Mouse (Mus musculus): ENCODE results near the gene Phc2. TPM values are rescaled to one million over a fixed set of nuclear protein-coding genes. Genes with fewer than 3 reads are reported as not detected.
"Not testable (repeated sequence)": the region's sequence is repeated elsewhere in the genome, so short reads cannot be mapped to it uniquely, and the experiment has no call there.

Phc2 gene
- polyA plus RNA-seq, 1 experiment: 100 TPM

- Histone ChIP-seq H3K4me2 (ENCODE audit: low read depth) (peak within 1 kb of the TSS; percentile 97), H3ac (ENCODE audit: control insufficient read depth, insufficient read length) (peak within 1 kb of the TSS; percentile 2), H3K79me2 (ENCODE audit: control insufficient read depth, insufficient read depth) (no peaks in the 10 kb centered on the region), H3K4me3 (peak within 1 kb of the TSS; percentile 56), H3K36me3 (ENCODE audit: control insufficient read depth, insufficient read depth) (no peaks in the 10 kb centered on the region), H3K27me3 (ENCODE audit: control insufficient read depth, insufficient read depth, insufficient read length) (no peaks in the 10 kb centered on the region)
- TF ChIP-seq POLR2AphosphoS2 (IDR thresholded peaks at IDR 0.05; ENCODE audit: insufficient read length, low read depth) (peak; percentile 41), MYOG (IDR thresholded peaks at IDR 0.05; ENCODE audit: control insufficient read depth in 1 of 3, insufficient read depth in 1 of 3, insufficient read length in 2 of 3, low read depth in 2 of 3) (no peak), MAX (IDR thresholded peaks at IDR 0.05; ENCODE audit: low read depth) (no peak), TCF3 (IDR thresholded peaks at IDR 0.05; ENCODE audit: insufficient read length, low read depth) (no peak), TCF12 (IDR thresholded peaks at IDR 0.05; ENCODE audit: insufficient read depth, poor library complexity, severe bottlenecking) (no peak), MYOD1 (IDR thresholded peaks at IDR 0.05; ENCODE audit: control insufficient read depth in 1 of 3, insufficient read length in 2 of 3, low read depth in 2 of 3) (no peak), SRF (IDR thresholded peaks at IDR 0.05; ENCODE audit: control insufficient read depth, insufficient read length, low read depth) (no peak), POLR2A (IDR thresholded peaks at IDR 0.05; ENCODE audit: insufficient read length, low read depth) (peak; percentile 71), REST (IDR thresholded peaks at IDR 0.05; ENCODE audit: insufficient read depth, insufficient read length) (no peak), USF1 (IDR thresholded peaks at IDR 0.05; ENCODE audit: low read depth) (no peak)
Observed at GRCm38 (mm10) chr4:128609925-128610402, 44.5 kb upstream of the Phc2 start, which contains the start of gene Zscan20. Zscan20 (minus strand) TSS chr4:128610098.

DNA sequence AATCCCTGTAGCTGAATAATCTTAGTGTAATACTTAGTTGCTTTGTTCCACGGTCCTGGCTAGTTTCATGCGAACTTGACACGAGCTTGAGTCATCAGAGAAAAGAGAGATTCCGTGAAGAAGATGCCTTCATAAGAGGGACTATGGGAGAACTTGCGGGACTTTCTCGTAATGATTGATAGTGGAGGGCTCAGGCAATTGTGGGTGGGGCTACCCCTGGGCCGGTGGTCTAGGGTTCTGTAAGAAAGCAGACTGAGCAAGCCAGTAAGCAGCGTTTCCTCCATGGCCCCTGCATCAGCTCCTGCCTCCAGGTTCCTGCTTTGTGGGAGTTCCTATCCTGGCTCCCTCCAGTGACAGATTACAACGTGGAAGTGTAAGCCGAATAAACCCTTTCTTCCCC lies 43.8 kb upstream of the Phc2 start:
- Histone ChIP-seq H3K79me2 (ENCODE audit: control insufficient read depth, insufficient read depth) (no peaks in the 10 kb centered on the region), H3ac (ENCODE audit: control insufficient read depth, insufficient read length) (no peak overlapping the region), H3K27me3 (ENCODE audit: control insufficient read depth, insufficient read depth, insufficient read length) (no peaks in the 10 kb centered on the region), H3K4me2 (ENCODE audit: low read depth) (peak overlapping the region; percentile 97), H3K4me3 (peak overlapping the region; percentile 56), H3K36me3 (ENCODE audit: control insufficient read depth, insufficient read depth) (no peaks in the 10 kb centered on the region)
- TF ChIP-seq USF1 (IDR thresholded peaks at IDR 0.05; ENCODE audit: low read depth) (no peak), POLR2A (IDR thresholded peaks at IDR 0.05; ENCODE audit: insufficient read length, low read depth) (no peak), POLR2AphosphoS2 (IDR thresholded peaks at IDR 0.05; ENCODE audit: insufficient read length, low read depth) (no peak), MYOD1 (IDR thresholded peaks at IDR 0.05; ENCODE audit: control insufficient read depth in 1 of 3, insufficient read length in 2 of 3, low read depth in 2 of 3) (no peak), MAX (IDR thresholded peaks at IDR 0.05; ENCODE audit: low read depth) (no peak), TCF3 (IDR thresholded peaks at IDR 0.05; ENCODE audit: insufficient read length, low read depth) (no peak), MYOG (IDR thresholded peaks at IDR 0.05; ENCODE audit: control insufficient read depth in 1 of 3, insufficient read depth in 1 of 3, insufficient read length in 2 of 3, low read depth in 2 of 3) (no peak), E2F4 (IDR thresholded peaks at IDR 0.05; ENCODE audit: insufficient read depth) (no peak), SRF (IDR thresholded peaks at IDR 0.05; ENCODE audit: control insufficient read depth, insufficient read length, low read depth) (no peak), REST (IDR thresholded peaks at IDR 0.05; ENCODE audit: insufficient read depth, insufficient read length) (no peak), TCF12 (IDR thresholded peaks at IDR 0.05; ENCODE audit: insufficient read depth, poor library complexity, severe bottlenecking) (no peak), CEBPB (IDR thresholded peaks at IDR 0.05; ENCODE audit: insufficient read depth, poor library complexity, severe bottlenecking) (no peak)

DNA sequence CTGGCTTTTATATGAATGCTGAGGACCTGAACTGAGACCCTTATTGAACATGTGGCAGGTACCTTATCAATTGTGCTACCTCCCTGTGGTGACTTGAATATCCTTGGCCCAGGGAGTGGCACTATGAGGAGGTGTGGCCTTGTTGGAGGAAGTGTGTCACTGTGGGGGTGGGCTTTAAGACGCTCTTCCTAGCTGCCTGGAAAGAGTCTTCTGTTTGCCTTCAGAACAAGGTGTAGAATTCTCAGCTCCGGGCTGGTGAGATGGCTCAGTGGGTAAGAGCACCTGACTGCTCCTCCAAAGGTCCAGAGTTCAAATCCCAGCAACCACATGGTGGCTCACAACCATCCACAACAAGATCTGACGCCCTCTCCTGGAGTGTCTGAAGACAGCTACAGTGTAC lies 42.8 kb upstream of the Phc2 start:
- H3ac ChIP-seq (ENCODE audit: control insufficient read depth, insufficient read length); H3K4me3 ChIP-seq; H3K79me2 ChIP-seq (ENCODE audit: control insufficient read depth, insufficient read depth); H3K36me3 ChIP-seq (ENCODE audit: control insufficient read depth, insufficient read depth); H3K27me3 ChIP-seq (ENCODE audit: control insufficient read depth, insufficient read depth, insufficient read length); H3K4me2 ChIP-seq (ENCODE audit: low read depth): not testable (repeated sequence)

DNA sequence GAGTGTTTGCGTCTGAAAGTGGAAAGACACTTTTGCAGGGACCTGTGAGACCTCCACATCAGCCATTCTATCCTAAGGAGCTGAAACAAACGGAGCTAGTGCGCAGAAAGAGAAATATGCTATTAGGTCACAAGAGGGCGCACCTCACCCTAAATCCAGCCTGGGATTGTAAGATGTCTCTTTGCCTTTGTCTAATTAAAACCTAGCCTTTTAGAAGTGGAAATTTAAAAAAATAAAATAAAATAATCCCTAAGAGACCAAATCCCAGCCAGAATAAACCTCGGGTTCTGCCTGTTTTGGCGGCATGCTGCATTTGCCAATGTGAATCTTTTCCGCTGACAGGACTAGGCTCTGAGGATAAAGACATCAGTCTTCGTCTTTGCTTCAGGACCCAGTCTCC lies 41.2 kb upstream of the Phc2 start:
- no peaks in the 10 kb centered on the region for H3K27me3 ChIP-seq (ENCODE audit: control insufficient read depth, insufficient read depth, insufficient read length)
- no peak overlapping the region for H3ac ChIP-seq (ENCODE audit: control insufficient read depth, insufficient read length)
- H3K4me3 ChIP-seq: no peak overlapping the region
- H3K4me2 ChIP-seq (ENCODE audit: low read depth): no peak overlapping the region
- no peaks in the 10 kb centered on the region for H3K36me3 ChIP-seq (ENCODE audit: control insufficient read depth, insufficient read depth)
- no peak for TF ChIP-seq E2F4 (IDR thresholded peaks at IDR 0.05; ENCODE audit: insufficient read depth)
- no peak for TF ChIP-seq USF1 (IDR thresholded peaks at IDR 0.05; ENCODE audit: low read depth)
- no peak for TF ChIP-seq TCF3 (IDR thresholded peaks at IDR 0.05; ENCODE audit: insufficient read length, low read depth)
- no peak for TF ChIP-seq SRF (IDR thresholded peaks at IDR 0.05; ENCODE audit: control insufficient read depth, insufficient read length, low read depth)
- no peak for TF ChIP-seq POLR2AphosphoS2 (IDR thresholded peaks at IDR 0.05; ENCODE audit: insufficient read length, low read depth)
- TF ChIP-seq POLR2A (IDR thresholded peaks at IDR 0.05; ENCODE audit: insufficient read length, low read depth): no peak
- H3K79me2 ChIP-seq (ENCODE audit: control insufficient read depth, insufficient read depth): no peaks in the 10 kb centered on the region

DNA sequence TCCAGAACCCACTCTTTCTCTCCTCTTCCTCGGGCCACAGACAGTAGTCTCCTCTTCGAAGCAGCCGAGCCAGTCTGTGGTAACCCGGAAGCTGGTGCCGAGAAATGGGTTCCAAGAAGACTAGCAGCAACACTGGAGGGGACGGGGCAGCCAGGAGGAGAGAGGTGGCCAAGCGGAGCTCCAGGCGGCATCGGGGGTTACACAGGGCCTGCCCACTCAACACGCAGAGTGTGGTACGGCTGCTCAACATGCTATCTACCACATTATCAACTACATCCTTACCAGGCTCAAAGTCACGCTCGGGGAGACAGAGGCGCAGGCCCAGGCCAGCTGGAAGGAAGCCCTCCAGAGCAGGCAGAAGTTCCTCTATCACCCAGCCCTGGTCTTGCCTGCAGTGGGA lies 38.7 kb upstream of the Phc2 start:
- H3K36me3 ChIP-seq (ENCODE audit: control insufficient read depth, insufficient read depth): no peaks in the 10 kb centered on the region
- no peak for TF ChIP-seq E2F4 (IDR thresholded peaks at IDR 0.05; ENCODE audit: insufficient read depth)
- TF ChIP-seq CEBPB (IDR thresholded peaks at IDR 0.05; ENCODE audit: insufficient read depth, poor library complexity, severe bottlenecking): no peak
- TF ChIP-seq POLR2A (IDR thresholded peaks at IDR 0.05; ENCODE audit: insufficient read length, low read depth): no peak
- no peak for TF ChIP-seq MYOD1 (IDR thresholded peaks at IDR 0.05; ENCODE audit: control insufficient read depth in 1 of 3, insufficient read length in 2 of 3, low read depth in 2 of 3)
- TF ChIP-seq REST (IDR thresholded peaks at IDR 0.05; ENCODE audit: insufficient read depth, insufficient read length): no peak
- TF ChIP-seq SRF (IDR thresholded peaks at IDR 0.05; ENCODE audit: control insufficient read depth, insufficient read length, low read depth): no peak
- TF ChIP-seq TCF12 (IDR thresholded peaks at IDR 0.05; ENCODE audit: insufficient read depth, poor library complexity, severe bottlenecking): no peak
- TF ChIP-seq MYOG (IDR thresholded peaks at IDR 0.05; ENCODE audit: control insufficient read depth in 1 of 3, insufficient read depth in 1 of 3, insufficient read length in 2 of 3, low read depth in 2 of 3): no peak
- no peak for TF ChIP-seq MAX (IDR thresholded peaks at IDR 0.05; ENCODE audit: low read depth)
- no peak for TF ChIP-seq TCF3 (IDR thresholded peaks at IDR 0.05; ENCODE audit: insufficient read length, low read depth)
- TF ChIP-seq USF1 (IDR thresholded peaks at IDR 0.05; ENCODE audit: low read depth): no peak
- no peak for TF ChIP-seq POLR2AphosphoS2 (IDR thresholded peaks at IDR 0.05; ENCODE audit: insufficient read length, low read depth)
- no peak overlapping the region for H3K4me2 ChIP-seq (ENCODE audit: low read depth)
- no peak overlapping the region for H3ac ChIP-seq (ENCODE audit: control insufficient read depth, insufficient read length)
- no peaks in the 10 kb centered on the region for H3K79me2 ChIP-seq (ENCODE audit: control insufficient read depth, insufficient read depth)
- H3K27me3 ChIP-seq (ENCODE audit: control insufficient read depth, insufficient read depth, insufficient read length): no peaks in the 10 kb centered on the region
- no peak overlapping the region for H3K4me3 ChIP-seq

Measured in myocyte (in vitro differentiated cells).